Mouse (Mus musculus): ENCODE measurements at regions not wholly inside any gene's neighbourhood (a gene's known extent, or its start where the extent isn't known, plus 50 kb on each side); places are given as distances from the start of the nearest gene placed in this dataset.
A peak's percentile ranks its signal among the peaks of the same experiment; 100 is the strongest.

DNA sequence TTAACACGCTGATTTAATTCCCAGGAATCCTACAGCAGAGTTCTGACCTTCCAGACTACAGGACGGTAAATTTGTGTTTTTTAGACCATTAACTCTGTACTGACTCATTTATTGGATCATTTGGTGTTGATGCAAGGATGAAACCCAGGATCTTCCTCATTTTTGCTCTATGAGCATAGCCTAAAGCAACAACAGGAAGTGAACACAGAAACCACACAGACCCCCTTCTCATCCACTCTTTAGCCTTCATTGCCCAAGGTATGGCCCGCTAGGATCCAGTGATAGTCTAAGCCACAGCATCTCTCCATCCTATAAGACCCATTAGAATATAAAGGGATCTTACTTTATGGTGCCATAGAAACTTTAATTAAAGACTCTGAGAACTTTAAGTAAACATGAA, 56.5 kb upstream of the Grin2b start:
- DNase-seq, result no peak
- intact Hi-C loops (cut with DNase I; ENCODE audit: low total_unique reads), result no loop called here

DNA sequence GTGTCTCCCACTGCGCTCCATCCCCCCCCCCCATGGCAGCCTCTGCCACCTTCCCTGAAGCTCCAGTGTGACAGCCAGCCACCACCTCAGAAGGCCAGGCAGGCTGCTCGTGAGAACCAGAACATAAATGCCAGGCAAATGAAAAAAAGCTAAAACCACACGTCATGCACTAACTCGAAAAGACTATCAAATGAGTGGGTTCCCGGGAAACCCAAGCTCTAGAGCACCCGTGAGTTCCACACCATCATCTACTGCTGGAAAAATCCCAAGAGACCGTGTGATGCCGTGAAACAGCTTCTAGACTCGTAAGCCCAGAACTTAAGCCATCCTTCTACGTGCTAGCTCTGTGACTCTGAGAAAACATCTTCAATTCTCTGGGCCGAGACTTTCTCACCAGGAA, 62.2 kb upstream of the Grin2b start:
- intact Hi-C loops (cut with DNase I; ENCODE audit: low total_unique reads), result no loop called here

GRCm38 (mm10) chr6:136238989-136239388, 65.7 kb upstream of the Grin2b start:
- intact Hi-C loops (cut with DNase I; ENCODE audit: low total_unique reads), result no loop called here
- no peak for DNase-seq

More for the DNA sequence above, 62.2 kb upstream of the Grin2b start:
- DNase-seq, result no peak

DNA sequence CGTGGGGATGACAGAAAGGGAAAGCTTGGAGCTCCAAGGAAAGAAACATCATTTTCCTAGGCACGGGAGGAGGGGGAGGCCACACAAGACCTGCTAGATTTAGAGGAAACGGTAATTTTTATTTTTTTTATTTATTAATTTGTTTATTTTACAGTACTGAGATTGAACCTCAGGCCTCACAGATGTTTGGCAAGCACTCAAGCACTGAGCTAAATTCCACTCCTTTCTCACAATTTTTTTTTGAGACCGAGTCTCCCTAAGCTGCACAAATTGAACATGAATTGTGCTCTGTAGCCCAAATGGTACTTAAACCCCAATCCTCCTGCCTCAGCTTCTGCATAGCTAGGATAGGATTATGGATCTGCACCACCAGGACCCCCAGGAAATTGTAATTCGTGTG, 66.1 kb upstream of the Grin2b start:
- intact Hi-C loops (cut with DNase I; ENCODE audit: low total_unique reads), result no loop called here
- peak; percentile 4 for DNase-seq

DNA sequence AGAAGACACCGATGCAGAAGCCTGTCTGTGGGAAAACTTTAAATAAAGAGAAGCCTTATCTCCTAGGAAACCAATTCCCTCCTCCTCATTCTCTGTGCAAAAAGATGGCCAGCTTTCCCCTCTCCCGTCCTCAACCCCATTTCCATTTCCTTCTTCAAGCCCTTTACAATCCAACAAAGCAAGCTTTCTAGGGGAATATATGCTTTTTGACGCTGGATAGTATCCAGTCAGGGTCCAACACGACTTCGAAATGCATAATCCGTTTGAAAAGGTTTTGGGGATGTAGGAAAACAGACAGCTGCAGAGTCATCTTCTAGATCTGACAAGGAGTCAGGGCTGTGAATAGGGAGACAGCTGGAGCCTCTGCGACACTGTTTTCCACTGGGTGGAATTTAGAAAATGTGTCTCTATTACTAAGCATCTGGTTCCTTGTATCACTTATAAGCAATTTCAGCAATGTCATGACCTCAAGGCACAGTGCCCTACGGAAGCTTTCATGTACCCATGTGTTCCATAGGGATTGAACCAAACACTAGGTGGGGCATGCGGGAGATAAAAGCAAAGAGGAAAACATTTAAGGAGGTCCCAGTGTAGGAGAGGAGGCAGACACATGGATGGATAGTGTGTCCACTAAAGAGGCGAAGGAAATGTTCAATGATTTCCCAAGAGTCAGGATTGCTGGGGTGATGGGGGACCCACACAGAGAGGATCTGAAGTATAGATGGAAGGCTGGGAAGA, 68.4 kb upstream of the Grin2b start:
- no peak for DNase-seq
- intact Hi-C loops (cut with DNase I; ENCODE audit: low total_unique reads), result no loop called here

GRCm38 (mm10) chr6:136244895-136245294, 71.6 kb upstream of the Grin2b start:
- intact Hi-C loops (cut with DNase I; ENCODE audit: low total_unique reads), result no loop called here
- no peak for DNase-seq

- intact Hi-C loops (cut with DNase I; ENCODE audit: low total_unique reads), result no loop called here
- DNase-seq, result no peak
Observed at GRCm38 (mm10) chr6:136255726-136256512, 71.4 kb upstream of the Gm8994 start.

DNA sequence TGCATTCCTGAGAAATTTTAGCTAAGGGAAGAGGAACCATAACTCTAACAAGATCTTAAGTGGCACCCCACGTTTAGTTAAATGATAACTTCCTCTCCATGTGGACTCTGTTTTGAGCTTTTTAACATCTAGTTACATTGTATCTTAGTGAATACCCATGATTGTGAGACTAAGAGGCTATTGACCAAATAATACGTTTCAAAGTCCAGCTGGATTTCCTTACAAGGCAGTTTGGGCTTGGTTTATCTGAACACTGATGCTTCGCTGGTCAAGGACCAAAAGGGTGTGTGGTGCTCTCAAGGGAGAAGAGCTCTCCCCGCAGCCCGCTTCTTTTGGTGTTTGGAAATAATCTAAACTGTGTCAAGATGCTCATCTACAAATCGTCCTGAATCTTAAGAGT, 51.6 kb upstream of the Gm8994 start:
- intact Hi-C loops (cut with DNase I; ENCODE audit: low total_unique reads), result no loop called here
- DNase-seq, result no peak

GRCm38 (mm10) chr6:136276771-136277170, 50.6 kb upstream of the Gm8994 start:
- intact Hi-C loops (cut with DNase I; ENCODE audit: low total_unique reads), result no loop called here
- no peak for DNase-seq
